18 mouse cellular contexts compared by ENCODE assay signal in genomic region chr11:87222686-87223085, GRCm38 (mm10).
DNase-seq lines count a peak whose midpoint lies in the region; ATAC-seq and TF ChIP-seq lines count a peak whose summit lies in the region.
"Had no signal": no experiment of that assay in that cellular context is flagged by ENCODE, and none has a peak within 500 bp of the region (broad histone marks: within the 10 kb centered on the region; RNA-seq: fewer than 3 reads in every experiment).

No protein-coding gene starts in this region.

- H3K9ac ChIP-seq in kidney, embryonic 15.5 days, result no peak overlapping the region
- H3K9ac ChIP-seq: hindbrain, embryonic 15.5 days; liver, postnatal 0 days; midbrain, embryonic 13.5 days had no signal

- no peaks in the 10 kb centered on the region for H3K9me3 ChIP-seq in kidney, embryonic 15.5 days (replicated peaks)
- no peaks in the 10 kb centered on the region for H3K9me3 ChIP-seq in embryonic facial prominence, embryonic 10.5 days
- H3K9me3 ChIP-seq: forebrain, embryonic 10.5 days; hindbrain, embryonic 15.5 days; midbrain, embryonic 13.5 days had no signal

- intact Hi-C loops in heart, postnatal 25 days (cut with DNase I), result no loop called here

- no peak for TF ChIP-seq POLR2A in cerebellum, adult 2 months (IDR thresholded peaks at IDR 0.05; ENCODE audit: borderline replicate concordance, insufficient read depth, low read length)

- peaks cover 42% of the 10 kb centered on the region for H3K36me3 ChIP-seq in kidney, embryonic 15.5 days
- H3K36me3 ChIP-seq in embryonic facial prominence, embryonic 10.5 days (replicated peaks), result peaks cover 70% of the 10 kb centered on the region

- no peak overlapping the region for H3K4me3 ChIP-seq in kidney, embryonic 15.5 days (replicated peaks)
- H3K4me3 ChIP-seq in cerebellum, adult 2 months (replicated peaks; ENCODE audit: insufficient read depth, low read depth, low read length), result no peak overlapping the region
- H3K4me3 ChIP-seq in embryonic facial prominence, embryonic 10.5 days, result no peak overlapping the region
- H3K4me3 ChIP-seq: forebrain, embryonic 10.5 days; hindbrain, embryonic 15.5 days; midbrain, embryonic 13.5 days had no signal

- 87% methylated on average over 3 of the region's 3 CpGs for WGBS in kidney, embryonic 15.5 days
- WGBS in cerebellum, adult 2 months, result 72% methylated on average over 3 of the region's 3 CpGs
- 90% methylated on average over 3 of the region's 3 CpGs for WGBS in embryonic facial prominence, embryonic 10.5 days

- H3K4me1 ChIP-seq in kidney, embryonic 15.5 days, result no peaks in the 10 kb centered on the region
- H3K4me1 ChIP-seq in cerebellum, adult 2 months (ENCODE audit: control insufficient read depth, insufficient read depth, low read length), result peaks cover 4% of the 10 kb centered on the region; the same call in 1 of the 2 replicates
- no peaks in the 10 kb centered on the region for H3K4me1 ChIP-seq in embryonic facial prominence, embryonic 10.5 days
- H3K4me1 ChIP-seq: forebrain, embryonic 10.5 days; hindbrain, embryonic 15.5 days; midbrain, embryonic 13.5 days had no signal

- peak; percentile 56 for DNase-seq in adrenal gland, postnatal 10 days
- DNase-seq in adrenal gland, postnatal 4 days (ENCODE audit: low spot score in 2 of 2), result no peak
- peak; percentile 15 for DNase-seq in kidney, adult 18-20 months
- DNase-seq in cerebellum, adult 2 months, result peak; percentile 21 to 26
- peak; percentile 24 for DNase-seq in kidney, adult 9 months
- DNase-seq in embryonic facial prominence, embryonic 10.5 days (ENCODE audit: low spot score), result no peak
- no peak for DNase-seq in heart, postnatal 25 days (ENCODE audit: low spot score)
- DNase-seq: adrenal gland, postnatal 25 days; gastrocnemius, postnatal 10 days; liver, postnatal 0 days; right cerebral cortex, postnatal 4 days; thymus, postnatal 14 days had no signal

- H3K27ac ChIP-seq in kidney, embryonic 15.5 days, result no peak overlapping the region
- no peak overlapping the region for H3K27ac ChIP-seq in cerebellum, adult 2 months (ENCODE audit: insufficient read depth, low read length)
- H3K27ac ChIP-seq in embryonic facial prominence, embryonic 10.5 days (replicated peaks), result no peak overlapping the region
- H3K27ac ChIP-seq: forebrain, embryonic 10.5 days; hindbrain, embryonic 15.5 days; midbrain, embryonic 13.5 days had no signal

- no peak for ATAC-seq in kidney, embryonic 15.5 days (replicated peaks; ENCODE audit: low FRiP score)
- ATAC-seq: intestine, postnatal 0 days; liver, postnatal 0 days; midbrain, embryonic 13.5 days had no signal

- H3K4me2 ChIP-seq in kidney, embryonic 15.5 days, result no peak overlapping the region
- H3K4me2 ChIP-seq: hindbrain, embryonic 15.5 days; midbrain, embryonic 13.5 days had no signal

- no peak for TF ChIP-seq CTCF in cerebellum, adult 2 months (IDR thresholded peaks at IDR 0.05; ENCODE audit: borderline replicate concordance, insufficient read depth, low read depth, low read length)

- H3K27me3 ChIP-seq in kidney, embryonic 15.5 days, result no peaks in the 10 kb centered on the region
- no peaks in the 10 kb centered on the region for H3K27me3 ChIP-seq in cerebellum, adult 2 months (ENCODE audit: control insufficient read depth, insufficient read depth, low read length)
- no peaks in the 10 kb centered on the region for H3K27me3 ChIP-seq in embryonic facial prominence, embryonic 10.5 days (replicated peaks; ENCODE audit: low read depth, poor library complexity, severe bottlenecking)
- H3K27me3 ChIP-seq: CH12.LX; hindbrain, embryonic 15.5 days; midbrain, embryonic 13.5 days had no signal

Comparison
In these comparisons a context has a peak if more than half of its experiments do, and no peak if none do; other contexts are left out.
1. DNase-seq: peak in adrenal gland, postnatal 10 days (single experiment), kidney, adult 18-20 months (single experiment), cerebellum, adult 2 months (2 of 2) and kidney, adult 9 months (single experiment); none in adrenal gland, postnatal 4 days (0 of 2), embryonic facial prominence, embryonic 10.5 days (single experiment) and heart, postnatal 25 days (single experiment).